Mouse (Mus musculus): ENCODE results near the gene Ly6g5c.

Ly6g5c gene

DNA sequence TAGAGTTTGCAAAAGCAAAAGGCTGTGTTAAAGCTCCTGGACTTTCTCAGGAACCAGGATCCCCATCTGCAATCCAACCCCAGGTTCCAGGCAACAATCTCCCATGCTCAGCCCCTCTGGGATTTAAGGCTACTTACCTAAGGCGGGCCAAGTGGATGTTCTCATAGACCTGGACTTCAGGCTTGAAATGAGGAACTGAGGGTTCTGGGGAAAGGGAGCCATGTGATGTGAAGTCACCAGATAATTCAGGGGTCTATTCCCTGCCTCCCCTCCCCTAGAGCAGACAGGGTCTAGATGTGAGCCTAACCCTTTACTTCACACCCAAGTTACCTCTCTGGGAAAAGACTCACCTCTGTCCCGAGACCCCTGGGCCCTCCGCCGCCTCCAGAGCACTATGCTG lies 27.4 kb upstream of the Ly6g5c start:
- no peak for DNase-seq (ENCODE audit: extremely low spot score, low read depth, low spot score)

GRCm38 (mm10) chr17:35082841-35083576 lies 25.1 kb upstream of the Ly6g5c start:
- no peak for DNase-seq (ENCODE audit: extremely low spot score, low read depth, low spot score)

GRCm38 (mm10) chr17:35083929-35084497 lies 24.1 kb upstream of the Ly6g5c start:
- no peak for DNase-seq (ENCODE audit: extremely low spot score, low read depth, low spot score)

DNA sequence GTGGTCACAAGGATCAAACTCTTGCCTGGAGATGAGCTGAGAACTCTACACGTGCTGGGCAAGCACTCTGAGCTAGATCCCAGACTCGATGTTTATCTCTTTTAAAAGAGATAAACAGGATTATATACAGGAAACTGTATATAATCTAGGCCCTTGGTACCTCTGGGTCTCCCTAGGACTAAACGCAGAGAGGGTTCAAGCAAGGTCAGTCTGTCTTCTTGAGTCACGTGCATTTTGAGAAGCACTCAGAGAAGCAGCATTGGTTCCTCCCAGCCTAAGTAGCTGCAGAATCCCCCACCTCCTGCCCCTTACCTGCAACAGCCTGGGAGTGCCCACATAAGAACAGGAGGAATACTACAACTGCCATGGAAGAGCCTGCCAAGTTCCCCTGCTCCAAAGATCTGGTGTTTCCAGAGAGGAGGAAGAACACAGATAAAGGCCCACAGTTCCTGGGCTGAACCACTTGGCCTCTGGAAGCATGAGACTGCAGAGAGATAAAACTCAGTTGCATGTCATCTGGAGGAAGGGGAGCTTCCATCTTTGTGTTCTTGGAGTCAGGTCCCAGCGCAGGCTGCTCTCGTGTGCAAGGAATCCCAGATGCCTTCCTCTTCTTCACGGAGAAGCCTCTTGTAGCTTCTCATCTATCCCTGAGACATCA lies 22.7 kb upstream of the Ly6g5c start, which contains the start of gene Ly6g6f:
Ly6g6f (minus strand) TSS at position 403 of the 658 bp plus-strand sequence.
- no peak for DNase-seq (ENCODE audit: extremely low spot score, low read depth, low spot score)

GRCm38 (mm10) chr17:35088151-35088550 lies 19.9 kb upstream of the Ly6g5c start:
- no peak for DNase-seq (ENCODE audit: extremely low spot score, low read depth, low spot score)

DNA sequence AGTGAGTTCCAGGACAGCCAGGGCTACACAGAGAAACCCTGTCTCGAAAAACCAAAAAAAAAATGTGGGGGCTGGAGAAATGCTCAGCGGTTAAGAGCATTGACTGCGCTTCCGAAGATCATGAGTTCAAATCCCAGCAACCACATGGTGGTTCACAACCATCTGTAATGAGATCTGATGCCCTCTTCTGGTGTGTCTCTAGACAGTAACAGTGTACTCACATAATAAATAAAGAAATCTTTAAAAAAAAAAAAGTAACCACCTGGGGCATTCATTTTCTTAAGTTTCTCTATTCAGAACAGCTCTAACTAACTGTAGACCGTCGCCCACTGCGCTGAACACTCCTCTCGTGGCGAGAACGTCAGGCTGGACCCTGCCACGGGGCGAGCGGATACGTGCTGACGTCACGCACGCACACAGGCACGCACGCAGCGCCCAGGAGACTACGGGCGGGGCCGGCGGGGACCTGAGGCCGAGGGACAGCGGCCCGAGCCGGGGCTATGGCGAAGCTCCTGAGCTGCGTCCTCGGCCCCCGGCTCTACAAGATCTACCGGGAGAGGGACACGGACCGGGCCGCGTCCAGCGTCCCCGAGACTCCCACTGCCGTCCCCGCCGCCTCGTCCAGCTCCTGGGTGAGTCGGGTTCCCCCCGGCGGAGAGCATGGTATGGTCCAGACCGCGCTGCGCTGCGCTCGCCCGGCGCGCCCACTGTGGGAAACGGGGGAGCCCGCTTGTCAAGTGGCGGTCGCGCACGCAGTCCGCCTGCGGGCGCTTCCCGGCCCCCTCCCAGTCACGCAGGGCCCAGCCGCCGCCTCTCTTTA lies 19.0 kb upstream of the Ly6g5c start, which contains the start of gene Abhd16a:
Abhd16a (plus strand) TSS at position 439 of the 820 bp plus-strand sequence.
- DNase-seq (ENCODE audit: extremely low spot score, low read depth, low spot score): peak; percentile 60

- DNase-seq (ENCODE audit: extremely low spot score, low read depth, low spot score): no peak
These were observed 17.7 kb upstream of the Ly6g5c start for GRCm38 (mm10) chr17:35090166-35090932.

DNA sequence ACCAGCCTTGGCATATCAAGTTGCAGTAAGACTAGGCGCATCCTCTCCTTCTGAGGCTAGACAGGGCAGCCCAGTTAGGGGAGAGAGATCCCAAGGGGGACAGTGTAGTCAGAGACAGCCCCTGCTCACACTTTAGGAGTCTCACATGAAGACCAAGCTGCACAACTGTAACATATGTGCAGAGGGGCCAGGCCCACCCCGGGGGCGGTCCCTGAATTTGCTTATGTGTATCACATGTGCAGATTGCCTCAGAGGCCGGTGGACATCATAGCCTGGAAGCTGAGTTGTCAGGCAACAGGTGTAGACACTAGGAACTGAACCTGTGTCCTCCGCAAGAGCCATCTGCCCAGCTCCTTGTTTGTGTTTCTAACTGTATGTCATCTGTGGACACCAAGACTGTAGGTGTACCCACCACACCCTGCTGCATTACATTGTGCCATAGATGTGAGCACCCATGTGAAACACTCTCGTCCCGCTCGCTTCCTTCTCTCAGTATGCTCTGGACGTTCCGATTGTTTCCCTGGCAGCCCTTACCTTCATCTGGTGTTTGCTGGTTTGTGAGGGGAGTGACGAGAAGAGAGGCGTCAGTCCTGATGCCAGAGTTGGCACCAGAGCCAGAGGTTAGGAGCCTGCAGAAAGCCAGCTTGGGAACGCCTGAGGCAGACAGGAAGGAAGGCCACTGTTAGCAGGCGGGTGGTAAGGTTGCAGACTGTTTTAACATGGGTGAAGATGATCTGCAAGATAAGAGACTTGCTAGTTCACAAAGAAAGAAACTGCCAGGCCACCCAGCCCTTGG lies 15.5 kb upstream of the Ly6g5c start:
- no peak for DNase-seq (ENCODE audit: extremely low spot score, low read depth, low spot score)

GRCm38 (mm10) chr17:35094475-35095365 lies 13.4 kb upstream of the Ly6g5c start:
- no peak for DNase-seq (ENCODE audit: extremely low spot score, low read depth, low spot score)

DNA sequence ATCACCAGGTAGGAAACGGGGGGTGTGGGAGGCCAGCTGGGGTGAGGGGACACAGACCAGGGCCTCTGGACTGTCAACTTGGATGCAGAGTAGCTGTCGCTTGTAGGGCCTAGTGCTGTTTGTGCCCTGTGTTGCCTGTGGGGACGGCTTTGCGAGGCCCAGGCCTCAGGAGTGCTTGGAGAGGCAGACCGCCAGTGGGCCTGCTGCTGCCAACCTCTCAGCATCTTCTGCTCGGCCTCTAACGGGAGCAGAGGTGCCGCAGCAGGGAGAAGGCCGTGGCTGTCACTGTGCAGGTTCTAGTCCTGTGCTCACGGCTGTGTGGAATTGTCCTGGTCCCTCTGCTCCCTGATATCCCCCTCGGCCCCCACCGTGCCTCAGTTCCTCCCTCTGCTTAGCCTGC lies 11.5 kb upstream of the Ly6g5c start:
- DNase-seq (ENCODE audit: extremely low spot score, low read depth, low spot score): no peak

DNA sequence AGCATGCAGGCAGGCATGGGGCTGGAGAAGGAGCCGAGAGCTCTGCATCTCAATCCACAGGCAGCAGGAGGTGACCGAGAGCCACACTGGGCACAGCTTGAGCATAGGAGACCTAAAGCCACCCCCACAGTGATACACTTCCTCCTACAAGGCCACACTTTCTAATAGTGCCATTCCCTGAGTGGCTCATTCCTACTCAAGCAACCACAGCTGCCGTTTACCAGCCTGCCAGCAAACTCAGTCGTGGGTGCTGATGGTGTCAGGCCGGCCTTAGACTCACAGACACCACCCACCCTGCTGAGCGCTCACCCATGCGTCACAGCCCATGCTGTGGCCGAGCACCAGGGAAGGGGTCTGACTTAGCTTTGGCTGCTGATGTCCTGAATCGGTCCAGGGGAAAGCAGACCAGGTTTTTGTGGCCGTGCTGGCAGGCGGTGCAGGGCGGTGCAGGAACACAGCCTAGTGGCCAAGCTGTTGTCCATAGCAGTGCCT lies 10.9 kb upstream of the Ly6g5c start:
- no peak for DNase-seq (ENCODE audit: extremely low spot score, low read depth, low spot score)

DNA sequence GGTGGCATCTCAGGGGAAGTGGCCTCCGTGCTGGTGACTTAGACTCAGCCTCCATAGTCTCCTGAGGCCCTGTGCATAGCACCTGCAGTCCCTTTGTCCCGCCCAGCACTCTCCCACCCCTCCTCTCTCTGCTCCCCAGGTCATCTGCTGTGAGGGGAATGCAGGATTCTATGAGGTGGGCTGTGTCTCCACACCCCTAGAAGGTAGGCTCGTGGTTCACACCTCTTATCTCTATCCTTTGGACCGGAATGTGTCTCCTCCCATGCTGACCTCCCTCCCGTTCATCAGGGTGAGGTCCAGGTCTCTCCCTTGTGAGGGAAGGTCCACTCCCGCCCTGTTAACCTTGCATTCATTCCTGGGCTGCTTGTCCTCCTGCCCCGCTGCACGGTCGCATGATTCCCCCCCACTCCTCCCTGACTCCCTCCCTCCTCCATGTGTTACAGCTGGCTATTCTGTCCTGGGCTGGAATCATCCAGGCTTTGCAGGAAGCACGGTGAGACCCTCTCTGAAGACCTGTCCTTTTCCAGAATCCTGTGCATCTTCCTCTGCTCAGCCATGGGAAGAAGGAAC lies 7.8 kb upstream of the Ly6g5c start:
- no peak for DNase-seq (ENCODE audit: extremely low spot score, low read depth, low spot score)

- DNase-seq (ENCODE audit: extremely low spot score, low read depth, low spot score): no peak
These were observed 6.9 kb upstream of the Ly6g5c start for GRCm38 (mm10) chr17:35101161-35101560.

DNA sequence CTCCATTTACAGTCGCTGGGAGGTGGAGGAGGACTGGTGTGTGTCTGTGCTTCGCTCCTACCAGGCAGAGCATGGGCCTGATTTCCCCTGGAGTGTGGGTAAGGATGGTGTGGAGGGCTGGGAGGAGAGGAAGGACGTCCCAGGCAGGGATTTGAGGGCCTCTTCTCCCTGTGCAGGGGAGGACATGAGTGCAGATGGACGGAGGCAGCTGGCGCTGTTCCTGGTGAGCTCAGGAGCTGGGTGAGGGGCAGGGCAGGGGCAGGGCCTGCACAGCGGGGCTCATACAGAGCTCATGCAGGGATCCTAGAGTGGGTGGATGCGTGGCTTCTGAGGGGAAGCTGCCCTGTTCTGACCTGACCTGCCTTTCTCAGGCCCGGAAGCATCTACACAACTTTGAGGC lies 5.8 kb upstream of the Ly6g5c start:
- DNase-seq (ENCODE audit: extremely low spot score, low read depth, low spot score): no peak

GRCm38 (mm10) chr17:35103221-35103690 lies 4.8 kb upstream of the Ly6g5c start:
- no peak for DNase-seq (ENCODE audit: extremely low spot score, low read depth, low spot score)

- no peak for DNase-seq (ENCODE audit: extremely low spot score, low read depth, low spot score)
These were observed 4.0 kb upstream of the Ly6g5c start for GRCm38 (mm10) chr17:35104079-35104478.

DNA sequence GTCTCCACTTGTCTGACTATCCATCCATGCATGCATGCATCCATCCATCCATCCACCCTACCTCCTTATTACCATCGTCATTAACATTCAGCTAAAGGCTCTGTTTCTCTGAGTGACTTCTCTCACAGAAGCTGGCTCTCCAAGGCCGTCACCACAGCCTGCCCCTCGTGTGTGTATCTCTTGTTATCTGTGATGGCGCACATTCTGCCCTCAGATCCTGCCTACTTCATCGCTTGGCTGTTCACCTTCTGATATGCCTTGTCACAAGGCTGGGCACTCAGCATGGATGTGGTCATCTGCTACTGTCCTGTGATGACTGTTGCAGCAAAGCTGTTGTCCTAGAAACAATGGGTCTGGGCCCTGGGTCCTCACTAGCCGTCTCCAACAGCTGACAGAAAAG lies 3.3 kb upstream of the Ly6g5c start:
- DNase-seq (ENCODE audit: extremely low spot score, low read depth, low spot score): no peak

DNA sequence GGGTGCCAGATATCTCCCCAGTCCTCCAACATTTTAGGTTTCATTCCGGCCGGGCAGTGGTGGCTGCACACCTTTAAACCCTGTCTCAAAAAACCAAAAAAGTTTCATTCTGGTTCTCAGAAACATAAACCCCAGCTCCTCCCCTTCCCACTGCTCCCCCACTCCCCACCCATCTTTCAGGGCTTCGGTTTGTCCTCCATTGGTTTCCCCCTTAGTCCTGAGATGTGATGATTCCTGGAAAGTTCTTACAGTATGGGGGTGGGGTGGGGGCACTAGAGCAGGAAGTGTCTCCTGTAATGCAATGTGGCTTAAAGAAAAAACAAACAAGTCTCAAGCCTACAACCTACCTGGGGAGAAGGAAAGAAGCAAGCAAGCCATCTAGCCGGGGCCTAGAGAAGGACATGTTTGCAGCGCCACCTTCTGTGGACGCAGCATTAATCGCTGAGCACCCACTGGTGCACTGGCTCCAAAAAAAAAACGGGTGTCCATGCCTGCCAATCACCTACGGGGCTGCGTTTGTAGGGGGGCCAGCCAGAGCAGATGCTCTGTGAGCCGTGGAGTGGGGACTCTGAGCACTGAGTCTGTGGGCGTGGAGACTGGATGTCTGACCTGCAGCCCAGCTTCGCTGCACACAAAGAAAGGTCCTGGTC lies 2.2 kb upstream of the Ly6g5c start:
- DNase-seq (ENCODE audit: extremely low spot score, low read depth, low spot score): no peak

Measured in hindlimb bud, embryonic 11.5 days (tissue).